Mouse (Mus musculus): Measurements from ENCODE around the gene Angptl1. TPM values are rescaled to one million over a fixed set of nuclear protein-coding genes. Genes with fewer than 3 reads are reported as not detected.

The Angptl1 gene
- 1 to 10 TPM in 1 of 2 experiments, under 1 TPM in 1; 0.76 to 1.1 TPM for total RNA-seq (2021)

- intact Hi-C loops (cut with DNase I): no loop called here
Measured at GRCm38 (mm10) chr1:156838177-156838576, at the start of gene Angptl1. Gene Angptl1, plus strand, starts transcription at chr1:156838562.

GRCm38 (mm10) chr1:156789844-156790490 lies 48.4 kb upstream of the Angptl1 start:
- intact Hi-C loops (cut with DNase I): no loop called here
- no peak for DNase-seq (ENCODE audit: low spot score in 2 of 2)

More at GRCm38 (mm10) chr1:156838177-156838576, at the start of gene Angptl1:
- no peak for DNase-seq (ENCODE audit: low spot score in 2 of 2)

GRCm38 (mm10) chr1:156796251-156796650 lies 42.1 kb upstream of the Angptl1 start:
- intact Hi-C loops (cut with DNase I): no loop called here
- no peak for DNase-seq (ENCODE audit: low spot score in 2 of 2)

- intact Hi-C loops (cut with DNase I): no loop called here
- no peak for DNase-seq (ENCODE audit: low spot score in 2 of 2)
Measured at GRCm38 (mm10) chr1:156801276-156801675, 37.1 kb upstream of the Angptl1 start.

GRCm38 (mm10) chr1:156808332-156808731 lies 30.0 kb upstream of the Angptl1 start:
- peak in 1 of 2 experiments; percentile 13 for DNase-seq (ENCODE audit: low spot score in 2 of 2)
- intact Hi-C loops (cut with DNase I): no loop called here

- intact Hi-C loops (cut with DNase I): no loop called here
- DNase-seq (ENCODE audit: low spot score in 2 of 2): no peak
Measured at GRCm38 (mm10) chr1:156811928-156812327, 26.4 kb upstream of the Angptl1 start.

GRCm38 (mm10) chr1:156812716-156813115 lies 25.6 kb upstream of the Angptl1 start:
- intact Hi-C loops (cut with DNase I): no loop called here
- no peak for DNase-seq (ENCODE audit: low spot score in 2 of 2)

GRCm38 (mm10) chr1:156813485-156813884 lies 24.9 kb upstream of the Angptl1 start:
- DNase-seq (ENCODE audit: low spot score in 2 of 2): no peak
- intact Hi-C loops (cut with DNase I): no loop called here

- intact Hi-C loops (cut with DNase I): no loop called here
- no peak for DNase-seq (ENCODE audit: low spot score in 2 of 2)
Measured at GRCm38 (mm10) chr1:156819236-156819635, 19.1 kb upstream of the Angptl1 start.

- DNase-seq (ENCODE audit: low spot score in 2 of 2): peak; percentile 25 to 32
- intact Hi-C loops (cut with DNase I): no loop called here
Measured at GRCm38 (mm10) chr1:156838695-156839094, 333 bp downstream of the Angptl1 start.

- DNase-seq (ENCODE audit: low spot score in 2 of 2): peak; percentile 15 to 25
- intact Hi-C loops (cut with DNase I): no loop called here
Measured at GRCm38 (mm10) chr1:156841625-156842339, 3.4 kb downstream of the Angptl1 start.

- DNase-seq (ENCODE audit: low spot score in 2 of 2): no peak
- intact Hi-C loops (cut with DNase I): no loop called here
Measured at GRCm38 (mm10) chr1:156847098-156847497, 8.7 kb downstream of the Angptl1 start.

GRCm38 (mm10) chr1:156852409-156852808 lies 14.0 kb downstream of the Angptl1 start:
- intact Hi-C loops (cut with DNase I): no loop called here
- no peak for DNase-seq (ENCODE audit: low spot score in 2 of 2)

GRCm38 (mm10) chr1:156852872-156853271 lies 14.5 kb downstream of the Angptl1 start:
- intact Hi-C loops (cut with DNase I): no loop called here
- no peak for DNase-seq (ENCODE audit: low spot score in 2 of 2)

- intact Hi-C loops (cut with DNase I): no loop called here
- no peak for DNase-seq (ENCODE audit: low spot score in 2 of 2)
Measured at GRCm38 (mm10) chr1:156854558-156854957, 16.2 kb downstream of the Angptl1 start.

- DNase-seq (ENCODE audit: low spot score in 2 of 2): no peak
- intact Hi-C loops (cut with DNase I): no loop called here
Measured at GRCm38 (mm10) chr1:156856666-156857065, 18.3 kb downstream of the Angptl1 start.

GRCm38 (mm10) chr1:156859156-156859555 lies 20.8 kb downstream of the Angptl1 start:
- intact Hi-C loops (cut with DNase I): no loop called here

GRCm38 (mm10) chr1:156859711-156860250 lies 21.4 kb downstream of the Angptl1 start:
- intact Hi-C loops (cut with DNase I): no loop called here
- no peak for DNase-seq (ENCODE audit: low spot score in 2 of 2)

More at GRCm38 (mm10) chr1:156859156-156859555, 20.8 kb downstream of the Angptl1 start:
- no peak for DNase-seq (ENCODE audit: low spot score in 2 of 2)

GRCm38 (mm10) chr1:156860266-156860665 lies 21.9 kb downstream of the Angptl1 start:
- intact Hi-C loops (cut with DNase I): no loop called here
- DNase-seq (ENCODE audit: low spot score in 2 of 2): no peak

GRCm38 (mm10) chr1:156861475-156862043 lies 23.2 kb downstream of the Angptl1 start:
- no peak for DNase-seq (ENCODE audit: low spot score in 2 of 2)
- intact Hi-C loops (cut with DNase I): no loop called here
